Mouse (Mus musculus) lung, adult 2 months (tissue): ENCODE results near the gene Manbal.

Experiments used
- CTCF ChIP-seq: fragments of 200-500 bp; IDR thresholded peaks from 2 replicates; pipeline ENCODE4 v1.5.1; 2011; ENCODE audit warnings: mild to moderate bottlenecking, low read length, control low read depth; ENCODE audit not compliant: insufficient read depth
- POLR2A ChIP-seq: fragments of 200-500 bp; IDR thresholded peaks from 2 replicates; pipeline ENCODE4 v1.6.1; 2011; ENCODE audit warnings: low read depth, mild to moderate bottlenecking, control low read depth, low read length, borderline replicate concordance; ENCODE audit errors: extremely low read depth

DNA sequence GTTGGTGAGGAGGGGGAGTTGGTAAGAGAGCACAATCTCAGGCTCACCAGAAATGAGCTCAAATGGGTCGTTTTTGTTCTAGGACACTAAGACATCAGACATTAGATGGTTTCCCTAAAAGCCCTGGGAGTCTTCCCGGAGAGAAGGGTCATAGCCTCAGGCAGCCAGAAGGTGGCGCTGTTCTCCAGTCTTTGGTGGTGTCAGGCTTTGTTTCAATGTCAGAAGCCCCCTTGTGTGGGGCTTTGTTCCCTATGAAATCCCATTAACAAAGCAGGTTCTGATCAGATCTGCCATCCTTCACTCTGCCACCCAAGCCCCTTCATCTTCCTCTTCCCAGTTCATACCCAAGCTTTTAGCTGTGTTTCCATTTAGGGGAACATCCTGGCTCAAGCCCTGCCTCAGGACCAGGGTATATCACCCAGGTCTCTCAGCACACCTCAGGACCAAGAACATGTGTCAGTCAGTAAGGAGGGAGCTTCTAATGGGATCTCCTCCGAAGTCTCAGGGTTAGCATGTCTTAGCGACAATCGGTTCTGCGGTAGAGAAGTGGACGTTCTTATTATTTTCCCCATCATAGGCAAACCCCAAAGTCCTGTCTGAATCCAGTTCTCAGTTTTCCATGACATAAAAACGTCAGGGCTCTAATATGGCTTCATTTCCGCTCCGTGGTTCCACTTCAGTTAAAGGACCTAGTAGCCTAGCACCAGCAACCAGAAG lies 25.7 kb upstream of the Manbal start:
- TF ChIP-seq CTCF (peak; percentile 95), POLR2A (no peak)
